Mouse (Mus musculus) heart, adult 2 months (tissue): ENCODE data around the gene Tle2.

Source experiments
- CTCF ChIP-seq: fragments of 200-600 bp; IDR thresholded peaks from 2 replicates; pipeline ENCODE4 v1.8.1; 2022; ENCODE audit warnings: antibody characterized with exemption, mild to moderate bottlenecking, moderate library complexity
- EP300 ChIP-seq: fragments of 200-500 bp; IDR thresholded peaks from 2 replicates; pipeline ENCODE4 v1.6.1; 2011; ENCODE audit warnings: low read depth, low read length, control low read depth; ENCODE audit not compliant: insufficient read depth

DNA sequence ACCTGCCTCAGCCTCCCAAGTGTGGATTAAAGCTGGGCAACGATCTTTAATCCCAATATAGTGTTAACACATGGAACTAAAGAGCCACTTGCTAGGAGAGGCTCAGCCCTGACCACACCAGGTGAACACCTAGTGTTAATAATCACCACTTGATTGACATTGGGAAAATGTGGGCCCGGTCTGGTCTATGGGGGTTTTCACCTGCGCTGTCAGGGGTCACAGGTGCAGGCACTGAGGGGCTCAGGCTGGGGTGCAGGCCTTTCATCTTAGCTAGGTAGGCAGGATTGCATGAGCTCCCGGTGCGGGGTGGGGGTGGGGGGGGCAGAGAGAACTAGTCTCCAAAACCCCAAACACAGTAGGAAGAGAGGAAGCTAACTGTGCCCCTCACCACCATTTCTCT lies 25.3 kb downstream of the Tle2 start:
- TF ChIP-seq CTCF (no peak), EP300 (no peak)
